Mouse (Mus musculus): ENCODE results near the gene Galt.
"Not testable (repeated sequence)": the region's sequence is repeated elsewhere in the genome, so short reads cannot be mapped to it uniquely, and the experiment has no call there.

DNA sequence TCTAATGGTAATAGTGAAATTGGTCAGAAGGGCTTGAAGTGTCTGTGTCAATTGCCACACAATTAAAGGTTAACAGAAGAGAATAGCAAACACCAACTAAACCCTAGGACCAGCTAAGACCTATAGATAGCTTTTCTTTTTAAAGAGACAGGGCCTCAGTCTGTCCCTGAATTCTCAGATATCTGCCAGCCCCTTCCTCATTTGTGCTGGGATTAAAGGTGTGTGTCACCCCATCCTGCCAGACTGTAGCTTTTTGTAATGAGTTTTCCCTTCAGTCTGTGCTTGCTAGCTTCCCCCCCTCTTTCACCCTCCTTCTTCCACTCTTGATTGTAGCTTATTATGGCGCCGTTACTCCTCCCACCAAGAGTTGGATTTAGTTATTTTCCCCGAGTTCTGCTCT, 28.2 kb downstream of the Galt start:
- not testable (repeated sequence) for TF ChIP-seq CTCF (IDR thresholded peaks at IDR 0.05; ENCODE audit: insufficient read depth, low read length); POLR2A (IDR thresholded peaks at IDR 0.05; ENCODE audit: borderline replicate concordance, extremely low read depth, low read depth, low read length)
